ENCODE assay signal across 8 mouse cellular contexts in the genomic region with DNA sequence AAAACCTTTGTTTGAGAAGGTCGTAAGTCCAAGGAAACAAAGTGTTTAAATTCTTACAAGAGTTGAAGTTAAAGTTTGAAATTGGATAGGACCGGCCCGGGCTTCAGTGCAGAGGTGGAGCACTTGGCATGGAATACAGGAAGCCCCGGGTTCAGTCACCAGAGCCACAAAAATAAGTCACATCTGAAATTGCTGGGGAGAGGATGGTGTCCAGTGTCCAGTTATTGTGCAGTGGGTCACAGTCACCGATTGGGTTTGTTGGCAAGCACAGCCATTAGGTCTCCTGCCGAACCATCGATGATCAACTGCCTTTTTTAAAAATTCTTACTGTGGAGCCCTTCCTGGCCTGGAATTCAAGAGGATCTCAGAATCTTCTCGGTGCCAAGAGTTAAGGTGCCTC. TPM values are rescaled to one million over a fixed set of nuclear protein-coding genes. Genes with fewer than 3 reads are reported as not detected.
DNase-seq lines count a peak whose midpoint lies in the region; ATAC-seq and TF ChIP-seq lines count a peak whose summit lies in the region.

No protein-coding gene starts in this region.

- no peak for ATAC-seq in hindbrain, embryonic 13.5 days (ENCODE audit: low FRiP score)
- ATAC-seq in liver, postnatal 0 days: no peak

- H3K4me1 ChIP-seq in hindbrain, embryonic 13.5 days (replicated peaks): peaks cover 32% of the 10 kb centered on the region
- peaks cover 29% of the 10 kb centered on the region for H3K4me1 ChIP-seq in liver, postnatal 0 days (ENCODE audit: insufficient read depth)

- H3K4me3 ChIP-seq in hindbrain, embryonic 13.5 days: peak overlapping the region; percentile 93
- peak overlapping the region; percentile 81 for H3K4me3 ChIP-seq in liver, postnatal 0 days (ENCODE audit: low read depth, low read length)

- H3K9ac ChIP-seq in hindbrain, embryonic 13.5 days: peak overlapping the region; percentile 97
- H3K9ac ChIP-seq in liver, postnatal 0 days (replicated peaks): peak overlapping the region; percentile 81

- H3K27me3 ChIP-seq in hindbrain, embryonic 13.5 days: no peaks in the 10 kb centered on the region
- H3K27me3 ChIP-seq in liver, postnatal 0 days (ENCODE audit: insufficient read depth, low read length): no peaks in the 10 kb centered on the region

- H3K9me3 ChIP-seq in hindbrain, embryonic 13.5 days: no peaks in the 10 kb centered on the region
- H3K9me3 ChIP-seq in liver, postnatal 0 days (ENCODE audit: low read length): no peaks in the 10 kb centered on the region

- 62% methylated on average over 8 of the region's 8 CpGs for WGBS in hindbrain, embryonic 13.5 days
- WGBS in liver, postnatal 0 days (ENCODE audit: insufficient replicate concordance): 15% methylated on average over 8 of the region's 8 CpGs

- no peak overlapping the region for H3K27ac ChIP-seq in hindbrain, embryonic 13.5 days
- H3K27ac ChIP-seq in liver, postnatal 0 days (ENCODE audit: low read depth): no peak overlapping the region

- no peak for TF ChIP-seq EP300 in liver, postnatal 0 days (IDR thresholded peaks at IDR 0.05; ENCODE audit: low read depth)

- peak; percentile 92 for DNase-seq in heart, adult 11 months
- no peak for DNase-seq in heart, postnatal 4 days
- peak; percentile 26 for DNase-seq in MN1 (ENCODE audit: low spot score)
- no peak for DNase-seq in liver, postnatal 0 days
- DNase-seq in layer of hippocampus, postnatal 10 days (ENCODE audit: low spot score in 2 of 2): no peak
- DNase-seq in ovary, postnatal 14 days (ENCODE audit: low spot score): no peak
- no peak for DNase-seq in right cerebral cortex, postnatal 36 days (ENCODE audit: low spot score in 2 of 2)

- peak overlapping the region; percentile 88 for H3K4me2 ChIP-seq in hindbrain, embryonic 13.5 days
- peak overlapping the region; percentile 94 for H3K4me2 ChIP-seq in liver, postnatal 0 days (ENCODE audit: low read depth, low read length)

- no peak for TF ChIP-seq CTCF in liver, postnatal 0 days (IDR thresholded peaks at IDR 0.05; ENCODE audit: low read depth)

- H3K36me3 ChIP-seq in hindbrain, embryonic 13.5 days: peaks cover 14% of the 10 kb centered on the region; the same call in 1 of the 2 replicates
- no peaks in the 10 kb centered on the region; the same call in 1 of the 2 replicates for H3K36me3 ChIP-seq in liver, postnatal 0 days (replicated peaks; ENCODE audit: insufficient read depth, low read length)

RNA-seq across cellular contexts. Expression of a gene that starts 1.3 kb away (rescaled TPM):
- 10 to 100 TPM; 62.6 to 62.9 TPM for total RNA-seq in heart, postnatal 4 days (2021)
- polyA plus RNA-seq in hindbrain, embryonic 13.5 days (2015; fragmentation: Nextera tagmentation; extraction: Ambion mirVana): 126 and 127 TPM in 2 replicates
- polyA plus RNA-seq in liver, postnatal 0 days (2015; fragmentation: Nextera tagmentation; extraction: Ambion mirVana): 34.2 and 36.8 TPM in 2 replicates
- 10 to 100 TPM; 43.8 to 44.0 TPM for total RNA-seq in layer of hippocampus, postnatal 10 days (2021)

RNA-seq across cellular contexts. Expression of a gene that starts 9.7 kb away (rescaled TPM):
- total RNA-seq in heart, postnatal 4 days (2021): 100 to 1,000 TPM; 146 to 150 TPM
- polyA plus RNA-seq in hindbrain, embryonic 13.5 days (2015; fragmentation: Nextera tagmentation; extraction: Ambion mirVana): 302 and 316 TPM in 2 replicates
- polyA plus RNA-seq in liver, postnatal 0 days (2015; fragmentation: Nextera tagmentation; extraction: Ambion mirVana): 261 and 271 TPM in 2 replicates
- total RNA-seq in layer of hippocampus, postnatal 10 days (2021): 100 to 1,000 TPM; 139 to 143 TPM

RNA-seq across cellular contexts. Expression of a gene that starts 47.8 kb away (rescaled TPM):
- 1,000 to 10,000 TPM; 1,405 to 1,430 TPM for total RNA-seq in heart, postnatal 4 days (2021)
- polyA plus RNA-seq in hindbrain, embryonic 13.5 days (2015; fragmentation: Nextera tagmentation; extraction: Ambion mirVana): 579 and 581 TPM in 2 replicates
- polyA plus RNA-seq in liver, postnatal 0 days (2015; fragmentation: Nextera tagmentation; extraction: Ambion mirVana): 258 and 272 TPM in 2 replicates
- total RNA-seq in layer of hippocampus, postnatal 10 days (2021): 100 to 1,000 TPM; 378 to 402 TPM

Comparison
In these comparisons a context has a peak if more than half of its experiments do, and no peak if none do; other contexts are left out.
1. DNase-seq: peak in heart, adult 11 months (single experiment) and MN1 (single experiment); none in heart, postnatal 4 days (single experiment), liver, postnatal 0 days (single experiment), layer of hippocampus, postnatal 10 days (0 of 2), ovary, postnatal 14 days (single experiment) and right cerebral cortex, postnatal 36 days (0 of 2).